Mouse (Mus musculus): ENCODE data around the gene Slamf6. TPM values are rescaled to one million over a fixed set of nuclear protein-coding genes. Genes with fewer than 3 reads are reported as not detected.
"Not testable (repeated sequence)": the region's sequence is repeated elsewhere in the genome, so short reads cannot be mapped to it uniquely, and the experiment has no call there.

The Slamf6 gene
- 0.74 and 1.5 TPM in 2 replicates for polyA plus RNA-seq (2015; fragmentation: Nextera tagmentation; extraction: Ambion mirVana)

DNA sequence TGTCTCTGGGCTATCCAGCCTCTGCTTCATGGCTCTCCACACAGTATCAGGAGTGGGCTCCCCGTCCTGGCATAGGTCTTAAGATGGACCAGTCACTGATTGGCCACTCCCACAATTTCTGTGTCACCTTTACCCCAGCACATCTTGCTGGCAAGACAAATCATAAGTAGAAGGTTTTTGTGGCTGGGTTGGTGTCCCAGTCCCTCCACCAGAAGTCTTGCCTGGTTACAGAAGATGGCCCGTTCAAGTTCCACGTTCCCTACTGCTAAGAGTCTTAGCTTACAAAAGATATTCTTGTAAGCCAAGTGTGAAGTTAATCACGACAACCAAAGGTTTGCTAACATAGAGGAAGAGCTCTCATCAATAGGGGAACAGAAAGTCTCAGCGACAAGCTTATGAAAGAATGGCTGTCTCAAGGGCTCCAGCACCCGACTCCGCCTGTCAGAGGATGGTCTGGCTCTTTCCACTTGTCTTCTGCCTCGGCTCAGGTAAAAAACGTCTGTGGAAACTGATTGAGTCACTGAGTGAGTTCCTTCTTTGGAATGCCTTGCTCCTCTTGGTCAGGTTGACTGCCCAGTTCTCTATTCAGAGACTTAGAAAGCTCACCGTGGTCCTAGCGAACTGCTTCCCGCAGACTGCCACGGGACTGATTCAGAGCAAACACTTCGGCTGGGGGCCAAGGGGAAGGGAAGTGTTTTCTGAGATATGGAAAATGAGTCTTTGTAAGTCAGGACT lies at the start of gene Slamf6:
Slamf6 (plus strand) TSS at position 211 of the 735 bp plus-strand sequence.
- Histone ChIP-seq H3K4me1 (ENCODE audit: insufficient read depth, low read depth, low read length) (no peaks in the 10 kb centered on the region), H3K9me3 (ENCODE audit: low read length) (no peaks in the 10 kb centered on the region), H3K4me3 (ENCODE audit: low read depth, low read length) (no peak within 1 kb of the TSS), H3K27me3 (replicated peaks; ENCODE audit: insufficient read depth, low read length) (no peaks in the 10 kb centered on the region), H3K9ac (replicated peaks; ENCODE audit: low read depth) (no peak within 1 kb of the TSS), H3K27ac (ENCODE audit: low read length) (no peak within 1 kb of the TSS), H3K36me3 (ENCODE audit: insufficient read depth, low read length) (no peaks in the 10 kb centered on the region), H3K4me2 (replicated peaks; ENCODE audit: low read depth, low read length) (no peak within 1 kb of the TSS; the same call in 1 of the 2 replicates)
- TF ChIP-seq EP300 (IDR thresholded peaks at IDR 0.05) (no peak), CTCF (IDR thresholded peaks at IDR 0.05) (no peak)
- DNase-seq (ENCODE audit: low spot score) = peak; percentile 25
- ATAC-seq = no peak
- WGBS = 50% methylated on average over 14 of the region's 14 CpGs

DNA sequence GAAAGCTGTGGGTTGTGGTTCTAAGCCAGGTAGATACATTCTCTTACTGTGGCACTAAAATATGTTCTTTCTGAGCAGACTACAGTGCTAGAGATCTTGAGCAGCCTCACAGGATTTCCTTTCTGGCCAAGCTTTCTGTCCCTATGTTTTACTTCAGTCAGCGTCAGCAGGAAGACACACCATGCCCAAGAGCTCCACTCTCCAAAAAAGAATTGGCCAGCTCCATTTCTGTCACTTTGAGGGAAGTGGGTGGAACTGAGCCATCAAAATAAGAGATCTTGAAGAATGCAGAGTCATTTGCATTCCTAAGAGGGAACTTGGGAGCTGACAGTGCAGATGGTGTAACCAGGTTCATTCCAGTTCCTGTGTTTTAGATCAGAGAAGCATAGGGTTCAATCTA lies 30.3 kb upstream of the Slamf6 start:
- ATAC-seq (no peak), DNase-seq (ENCODE audit: low spot score) (no peak)
- no peaks in the 10 kb centered on the region for H3K27me3 ChIP-seq (replicated peaks; ENCODE audit: insufficient read depth, low read length)
- WGBS = 79% methylated on average over 1 of the region's 1 CpGs
- H3K4me3 ChIP-seq (ENCODE audit: low read depth, low read length) = no peak overlapping the region
- no peaks in the 10 kb centered on the region for H3K4me1 ChIP-seq (ENCODE audit: insufficient read depth, low read depth, low read length)
- H3K27ac ChIP-seq (ENCODE audit: low read length) = no peak overlapping the region
- no peak overlapping the region for H3K4me2 ChIP-seq (replicated peaks; ENCODE audit: low read depth, low read length)
- H3K9me3 ChIP-seq (ENCODE audit: low read length) = no peaks in the 10 kb centered on the region
- H3K36me3 ChIP-seq (ENCODE audit: insufficient read depth, low read length) = no peaks in the 10 kb centered on the region
- no peak overlapping the region for H3K9ac ChIP-seq (replicated peaks; ENCODE audit: low read depth)
- no peak for TF ChIP-seq EP300 (IDR thresholded peaks at IDR 0.05)

- not testable (repeated sequence) for H3K4me3 ChIP-seq (ENCODE audit: low read depth, low read length); H3K27me3 ChIP-seq (replicated peaks; ENCODE audit: insufficient read depth, low read length); H3K36me3 ChIP-seq (ENCODE audit: insufficient read depth, low read length); H3K27ac ChIP-seq (ENCODE audit: low read length); H3K4me2 ChIP-seq (replicated peaks; ENCODE audit: low read depth, low read length); ATAC-seq; H3K9me3 ChIP-seq (ENCODE audit: low read length); H3K9ac ChIP-seq (replicated peaks; ENCODE audit: low read depth); DNase-seq (ENCODE audit: low spot score); H3K4me1 ChIP-seq (ENCODE audit: insufficient read depth, low read depth, low read length)
- WGBS = 79% methylated on average over 5 of the region's 5 CpGs
Observed at GRCm38 (mm10) chr1:171895364-171895763, 22.0 kb upstream of the Slamf6 start, which contains the start of gene Gm10521. Gene Gm10521 (plus strand): TSS chr1:171895664.

- TF ChIP-seq EP300 (IDR thresholded peaks at IDR 0.05) (no peak), CTCF (IDR thresholded peaks at IDR 0.05) (no peak)
- Histone ChIP-seq H3K4me1 (ENCODE audit: insufficient read depth, low read depth, low read length) (no peaks in the 10 kb centered on the region), H3K9ac (replicated peaks; ENCODE audit: low read depth) (no peak overlapping the region), H3K9me3 (ENCODE audit: low read length) (no peaks in the 10 kb centered on the region), H3K36me3 (ENCODE audit: insufficient read depth, low read length) (no peaks in the 10 kb centered on the region), H3K27ac (ENCODE audit: low read length) (no peak overlapping the region), H3K4me3 (ENCODE audit: low read depth, low read length) (no peak overlapping the region), H3K27me3 (replicated peaks; ENCODE audit: insufficient read depth, low read length) (no peaks in the 10 kb centered on the region), H3K4me2 (replicated peaks; ENCODE audit: low read depth, low read length) (no peak overlapping the region)
- DNase-seq (ENCODE audit: low spot score) (no peak), ATAC-seq (no peak)
- WGBS = 74% methylated on average over 1 of the region's 1 CpGs
Observed at GRCm38 (mm10) chr1:171904011-171904410, 13.3 kb upstream of the Slamf6 start.

DNA sequence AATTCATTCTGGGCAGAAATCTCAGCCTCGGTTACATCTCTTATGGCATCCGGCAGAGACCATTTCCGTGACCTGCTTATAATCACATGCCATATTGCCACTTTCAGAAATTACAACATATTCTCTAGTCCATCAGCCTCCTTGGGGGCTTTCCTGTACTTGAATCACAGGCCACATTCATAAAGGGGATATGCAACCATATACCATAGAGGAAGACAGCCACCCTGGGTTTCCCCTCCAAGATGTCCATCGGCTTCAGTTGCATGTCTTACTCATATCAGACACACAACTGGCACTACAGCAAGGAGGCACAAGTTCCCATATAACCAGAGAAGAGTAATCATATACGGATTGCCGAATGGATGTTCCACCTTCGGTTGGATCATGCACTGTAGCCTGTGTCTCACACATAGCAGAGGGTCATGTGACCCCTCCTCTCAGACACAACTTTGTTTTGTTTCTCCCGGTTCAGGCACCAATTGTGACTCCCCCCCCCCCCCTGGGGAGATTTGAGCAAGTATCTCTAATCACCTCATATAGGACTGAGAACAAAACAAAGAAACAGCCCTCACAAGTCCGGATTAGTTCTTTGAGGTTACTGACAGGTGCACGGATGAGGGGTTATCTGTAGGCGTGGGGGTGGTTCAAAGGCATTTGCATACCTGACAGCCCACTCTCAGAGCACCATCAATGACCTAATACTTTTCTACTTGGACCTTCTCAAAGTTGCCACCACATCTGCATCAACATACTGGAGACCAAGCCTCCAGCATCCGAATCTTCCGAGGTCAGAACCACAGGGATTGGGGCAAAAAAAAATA lies 1.5 kb upstream of the Slamf6 start:
- no peaks in the 10 kb centered on the region for H3K27me3 ChIP-seq (replicated peaks; ENCODE audit: insufficient read depth, low read length)
- DNase-seq (ENCODE audit: low spot score) (no peak), ATAC-seq (no peak)
- H3K4me3 ChIP-seq (ENCODE audit: low read depth, low read length) = no peak overlapping the region
- H3K9ac ChIP-seq (replicated peaks; ENCODE audit: low read depth) = no peak overlapping the region
- no peaks in the 10 kb centered on the region for H3K36me3 ChIP-seq (ENCODE audit: insufficient read depth, low read length)
- no peak overlapping the region for H3K27ac ChIP-seq (ENCODE audit: low read length)
- H3K4me2 ChIP-seq (replicated peaks; ENCODE audit: low read depth, low read length) = no peak overlapping the region
- no peak for TF ChIP-seq EP300 (IDR thresholded peaks at IDR 0.05)
- no peak for TF ChIP-seq CTCF (IDR thresholded peaks at IDR 0.05)
- H3K9me3 ChIP-seq (ENCODE audit: low read length) = no peaks in the 10 kb centered on the region
- WGBS = 81% methylated on average over 13 of the region's 13 CpGs
- H3K4me1 ChIP-seq (ENCODE audit: insufficient read depth, low read depth, low read length) = no peaks in the 10 kb centered on the region

DNA sequence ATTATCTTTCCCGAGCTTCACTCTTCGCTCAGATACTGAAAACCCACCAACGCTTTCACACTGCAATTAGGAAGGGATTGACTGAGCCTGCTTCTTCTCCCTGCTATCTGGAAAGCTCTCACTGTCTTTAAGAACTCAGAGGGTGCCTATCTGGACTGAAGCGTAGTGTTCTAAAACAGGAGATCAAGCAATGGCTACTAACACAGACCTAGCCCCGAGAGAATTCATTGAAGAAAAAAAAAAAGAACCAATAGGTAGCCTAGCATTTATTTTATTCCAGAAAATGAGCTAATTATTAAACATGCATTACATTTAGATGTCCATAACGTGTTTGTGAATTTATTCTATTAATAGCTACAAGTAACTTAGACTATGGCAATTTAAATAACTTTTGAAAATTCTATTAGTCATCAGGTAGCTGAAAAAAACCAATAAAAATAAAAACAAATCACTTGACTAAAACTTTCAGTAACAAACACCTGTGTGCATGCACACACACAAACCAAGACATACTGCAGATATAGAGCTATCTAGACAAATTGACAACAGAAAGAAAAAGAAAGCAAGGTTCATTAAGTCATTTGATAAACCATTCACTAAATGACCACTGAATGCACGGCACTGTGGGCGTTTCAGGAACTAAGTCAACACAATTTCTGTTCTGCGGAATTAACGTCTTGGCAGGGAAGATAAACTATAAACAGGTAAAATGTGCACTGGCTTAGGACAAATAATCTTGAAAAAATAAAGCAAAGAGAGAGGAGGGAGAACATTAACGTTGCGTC lies 1.0 kb downstream of the Slamf6 start:
- TF ChIP-seq CTCF (IDR thresholded peaks at IDR 0.05) (no peak), EP300 (IDR thresholded peaks at IDR 0.05) (no peak)
- DNase-seq (ENCODE audit: low spot score) = no peak
- H3K9me3 ChIP-seq (ENCODE audit: low read length) = no peaks in the 10 kb centered on the region
- no peak overlapping the region for H3K4me3 ChIP-seq (ENCODE audit: low read depth, low read length)
- no peak overlapping the region for H3K27ac ChIP-seq (ENCODE audit: low read length)
- no peaks in the 10 kb centered on the region for H3K4me1 ChIP-seq (ENCODE audit: insufficient read depth, low read depth, low read length)
- H3K36me3 ChIP-seq (ENCODE audit: insufficient read depth, low read length) = no peaks in the 10 kb centered on the region
- no peak for ATAC-seq
- no peaks in the 10 kb centered on the region for H3K27me3 ChIP-seq (replicated peaks; ENCODE audit: insufficient read depth, low read length)
- no peak overlapping the region for H3K4me2 ChIP-seq (replicated peaks; ENCODE audit: low read depth, low read length)
- WGBS = 65% methylated on average over 12 of the region's 12 CpGs
- no peak overlapping the region for H3K9ac ChIP-seq (replicated peaks; ENCODE audit: low read depth)
